Mouse (Mus musculus) kidney, embryonic 16.5 days (tissue): ENCODE results near the gene Plk5. TPM values are rescaled to one million over a fixed set of nuclear protein-coding genes. Genes with fewer than 3 reads are reported as not detected.
"Not testable (repeated sequence)": the region's sequence is repeated elsewhere in the genome, so short reads cannot be mapped to it uniquely, and the experiment has no call there.

Experiments used
- ATAC-seq: fragments of 200-750 bp; cut with Nextera tagmentation; 2 replicates; pipeline ENCODE4 v1.8.0; 2017; ENCODE audit warnings: moderate TSS enrichment; ENCODE audit not compliant: low FRiP score, low TSS enrichment
- H3K27ac ChIP-seq: fragments of 300-500 bp; sonication (generic); 2 replicates; pipeline ENCODE4 v1.5.1; 2014; ENCODE audit warnings: low read length
- H3K27me3 ChIP-seq: fragments of 300-500 bp; sonication (generic); 2 replicates; pipeline ENCODE4 v1.6.1; 2014; ENCODE audit warnings: low read length, control low read depth, mixed read lengths; ENCODE audit not compliant: insufficient read depth
- H3K36me3 ChIP-seq: fragments of 300-500 bp; sonication (generic); 2 replicates; pipeline ENCODE4 v1.6.1; 2014; ENCODE audit warnings: low read length, control low read depth, mixed read lengths; ENCODE audit not compliant: insufficient read depth
- H3K4me1 ChIP-seq: fragments of 300-500 bp; sonication (generic); 2 replicates; pipeline ENCODE4 v1.6.1; 2014; ENCODE audit warnings: low read length, control low read depth, mixed read lengths; ENCODE audit not compliant: insufficient read depth
- H3K4me2 ChIP-seq: fragments of 300-500 bp; sonication (generic); replicated peaks from 2 replicates; pipeline ENCODE4 v1.6.1; 2014; ENCODE audit warnings: low read depth, low read length
- H3K4me3 ChIP-seq: fragments of 300-500 bp; sonication (generic); 2 replicates; pipeline ENCODE4 v1.5.1; 2014; ENCODE audit warnings: mild to moderate bottlenecking, low read length
- H3K9ac ChIP-seq: fragments of 300-500 bp; sonication (generic); replicated peaks from 2 replicates; pipeline ENCODE4 v1.6.1; 2014; ENCODE audit warnings: low read length
- H3K9me3 ChIP-seq: fragments of 300-500 bp; sonication (generic); 2 replicates; pipeline ENCODE4 v1.6.1; 2016; ENCODE audit warnings: low read length, control low read depth
- WGBS: fragments of 180-500 bp; shearing (Covaris S2); extraction: QIAGEN DNeasy Blood & Tissue Kit; methylation state at CpG from one replicate; pipeline ENCODE4 v1.1.7; 2014; 5-methylcytosine and 5-hydroxymethylcytosine counted together
- polyA plus RNA-seq: library from polyadenylated mRNA; unstranded; fragments of >200 nt; fragmentation: Nextera tagmentation; extraction: Ambion mirVana; gene quantifications from 2 replicates; pipeline ENCODE4 v1.2.1, GENCODE M21; 2015

Gene Plk5
- polyA plus RNA-seq, 1 experiment from 2014 or later: 0.97 TPM

DNA sequence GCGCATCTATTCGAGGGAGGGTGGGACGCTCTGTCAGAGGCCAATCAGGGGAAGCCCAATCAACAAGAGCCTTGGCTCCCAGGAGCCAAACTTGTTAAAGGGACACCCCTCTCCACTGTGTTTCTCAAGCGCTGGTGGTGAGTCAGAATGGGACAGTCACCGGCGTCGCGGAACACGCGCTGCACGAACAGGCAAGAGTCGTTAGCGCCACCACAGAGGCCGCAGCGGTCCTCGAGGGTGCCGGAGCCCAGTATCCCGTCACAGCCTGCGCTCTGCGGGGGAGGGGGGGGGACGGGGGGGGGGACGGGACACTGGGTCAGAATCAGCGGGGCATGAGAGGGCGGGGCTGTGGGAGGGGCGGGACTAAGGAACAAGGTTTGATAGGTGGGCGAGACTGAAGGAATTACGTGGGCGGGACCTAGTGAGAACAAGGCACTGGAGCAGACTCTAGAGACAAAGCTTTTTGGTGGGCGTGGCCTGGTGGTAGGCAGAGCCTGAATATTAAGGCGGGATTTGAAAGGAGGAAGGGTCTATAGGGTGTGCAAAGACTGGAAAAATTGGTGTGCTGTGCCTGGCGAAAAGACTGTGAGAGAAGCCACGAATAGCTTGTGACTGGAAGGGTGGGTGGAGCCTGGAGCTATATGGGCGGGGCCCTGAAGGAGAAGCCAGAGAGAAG is 13.4 kb upstream of the Plk5 start:
- Histone ChIP-seq H3K4me1 (peaks cover 36% of the 10 kb centered on the region), H3K4me3 (peak overlapping the region; percentile 40), H3K27ac (no peak overlapping the region), H3K36me3 (no peaks in the 10 kb centered on the region), H3K9me3 (no peaks in the 10 kb centered on the region), H3K4me2 (peak overlapping the region; percentile 60), H3K27me3 (peaks cover 74% of the 10 kb centered on the region), H3K9ac (peak overlapping the region; percentile 7; the same call in 1 of the 2 replicates)
- ATAC-seq: peak; percentile 69
- WGBS: 1% methylated on average over 32 of the region's 33 CpGs

- H3K4me1 ChIP-seq: peaks cover 42% of the 10 kb centered on the region
Measured at GRCm38 (mm10) chr10:80343425-80343895, 12.8 kb upstream of the Plk5 start.

GRCm38 (mm10) chr10:80344131-80344661 is 12.1 kb upstream of the Plk5 start:
- Histone ChIP-seq H3K27ac (no peak overlapping the region), H3K9me3 (no peaks in the 10 kb centered on the region), H3K27me3 (peaks cover 88% of the 10 kb centered on the region), H3K4me2 (no peak overlapping the region), H3K4me3 (no peak overlapping the region), H3K36me3 (no peaks in the 10 kb centered on the region), H3K4me1 (peaks cover 48% of the 10 kb centered on the region), H3K9ac (no peak overlapping the region)
- 43% methylated on average over 9 of the region's 9 CpGs for WGBS
- ATAC-seq: no peak

More at GRCm38 (mm10) chr10:80343425-80343895, 12.8 kb upstream of the Plk5 start:
- Histone ChIP-seq H3K36me3 (no peaks in the 10 kb centered on the region), H3K4me2 (peak overlapping the region; percentile 60), H3K27me3 (peaks cover 80% of the 10 kb centered on the region), H3K9me3 (no peaks in the 10 kb centered on the region), H3K4me3 (peak overlapping the region; percentile 40), H3K9ac (peak overlapping the region; percentile 7; the same call in 1 of the 2 replicates), H3K27ac (no peak overlapping the region)
- peak; percentile 16 for ATAC-seq
- 27% methylated on average over 13 of the region's 13 CpGs for WGBS

GRCm38 (mm10) chr10:80345122-80345521 is 11.1 kb upstream of the Plk5 start:
- H3K27ac ChIP-seq: no peak overlapping the region
- peaks cover 48% of the 10 kb centered on the region for H3K4me1 ChIP-seq
- no peaks in the 10 kb centered on the region for H3K9me3 ChIP-seq
- H3K4me2 ChIP-seq: peak overlapping the region; percentile 24; the same call in 1 of the 2 replicates
- peak overlapping the region; percentile 17; the same call in 1 of the 2 replicates for H3K9ac ChIP-seq
- no peak overlapping the region for H3K4me3 ChIP-seq
- WGBS: under 1% methylated on average over 15 of the region's 16 CpGs
- H3K36me3 ChIP-seq: no peaks in the 10 kb centered on the region
- ATAC-seq: no peak
- H3K27me3 ChIP-seq: peaks cover 96% of the 10 kb centered on the region

DNA sequence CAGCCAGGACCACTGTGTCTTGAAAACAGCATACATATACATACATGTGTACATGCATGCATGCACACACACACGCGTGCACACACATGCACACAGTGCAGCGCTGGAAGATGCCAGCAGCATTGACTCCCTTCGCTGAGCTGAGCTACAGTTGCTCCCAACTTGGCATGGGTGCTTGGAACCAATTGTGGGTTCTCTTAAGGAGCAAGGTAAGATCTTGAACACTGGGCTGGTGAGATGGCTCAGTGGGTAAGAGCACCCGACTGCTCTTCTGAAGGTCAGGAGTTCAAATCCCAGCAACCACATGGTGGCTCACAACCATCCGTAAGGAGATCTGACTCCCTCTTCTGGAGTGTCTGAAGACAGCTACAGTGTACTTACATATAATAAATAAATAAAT is 10.3 kb upstream of the Plk5 start:
- H3K4me1 ChIP-seq: peaks cover 48% of the 10 kb centered on the region
- not testable (repeated sequence) for ATAC-seq, H3K9me3 ChIP-seq, H3K4me3 ChIP-seq, H3K9ac ChIP-seq, H3K4me2 ChIP-seq, H3K27ac ChIP-seq, H3K36me3 ChIP-seq
- H3K27me3 ChIP-seq: peaks cover 94% of the 10 kb centered on the region
- WGBS: 76% methylated on average over 5 of the region's 6 CpGs

DNA sequence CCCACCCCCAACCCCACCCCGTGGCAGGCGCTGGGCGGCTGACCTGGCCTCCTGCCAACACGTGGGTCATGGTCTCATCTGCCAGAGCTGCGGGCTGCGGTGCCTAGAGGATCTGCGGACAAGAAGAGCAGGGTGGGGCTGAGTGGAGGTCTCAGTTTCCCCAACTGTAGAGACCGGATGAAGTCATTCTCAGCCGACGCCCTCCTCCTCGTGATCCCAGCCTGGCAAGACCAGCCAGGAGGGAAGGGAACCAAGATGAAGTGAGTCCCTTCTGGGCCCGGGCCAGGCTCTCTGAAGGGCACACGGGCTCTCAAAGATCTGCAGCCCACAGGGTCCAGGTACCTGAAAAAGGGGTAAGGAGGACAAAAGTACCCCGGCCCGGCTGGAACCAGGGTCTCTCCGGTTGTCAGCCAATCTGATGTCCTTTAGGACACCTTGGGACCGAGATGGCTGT is 8.7 kb upstream of the Plk5 start:
- WGBS: 11% methylated on average over 17 of the region's 17 CpGs
- peak overlapping the region; percentile 51 for H3K4me2 ChIP-seq

DNA sequence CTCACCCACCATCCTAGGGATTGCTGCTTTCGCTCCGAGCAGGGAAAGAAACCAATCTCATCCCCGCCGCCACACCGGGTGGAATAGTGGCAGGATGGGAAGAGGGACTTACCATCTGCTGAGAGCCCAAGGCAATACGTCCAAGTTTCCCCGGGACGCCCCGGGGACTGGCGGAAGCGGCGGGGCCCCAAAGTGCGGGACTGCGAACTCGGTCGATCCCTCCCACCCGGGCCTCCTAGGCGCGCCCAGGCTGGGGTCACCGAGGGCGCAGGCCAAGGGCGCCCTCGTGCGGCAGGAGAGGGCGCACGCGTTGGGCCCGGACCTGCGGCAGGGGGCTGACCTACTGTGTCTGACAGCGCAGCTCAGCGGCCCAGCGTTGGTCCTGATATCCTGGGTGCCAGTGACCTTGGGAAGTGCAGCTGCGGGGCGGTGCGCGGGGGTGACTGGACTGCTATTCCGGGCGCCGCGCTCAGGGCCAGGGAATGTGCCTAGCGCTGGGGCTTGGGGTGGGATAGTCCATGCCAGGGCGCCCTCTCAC is 7.9 kb upstream of the Plk5 start, which contains the start of gene Adamtsl5:
Gene Adamtsl5, minus strand, starts transcription at position 169 of the 538 bp plus-strand sequence.
- peak; percentile 19; the same call in 1 of the 2 replicates for ATAC-seq
- no peaks in the 10 kb centered on the region for H3K9me3 ChIP-seq
- H3K36me3 ChIP-seq: no peaks in the 10 kb centered on the region
- H3K4me3 ChIP-seq: peak within 1 kb of the TSS; percentile 41
- H3K27me3 ChIP-seq: peaks cover 87% of the 10 kb centered on the region
- no peak within 1 kb of the TSS for H3K27ac ChIP-seq
- WGBS: under 1% methylated on average over 42 of the region's 42 CpGs
- peak within 1 kb of the TSS; percentile 51 for H3K4me2 ChIP-seq
- H3K9ac ChIP-seq: peak within 1 kb of the TSS; percentile 55
- H3K4me1 ChIP-seq: peaks cover 32% of the 10 kb centered on the region

More for the DNA sequence above, 8.7 kb upstream of the Plk5 start:
- Histone ChIP-seq H3K4me3 (peak overlapping the region; percentile 41), H3K27me3 (peaks cover 92% of the 10 kb centered on the region), H3K36me3 (no peaks in the 10 kb centered on the region), H3K9ac (peak overlapping the region; percentile 55), H3K4me1 (peaks cover 36% of the 10 kb centered on the region), H3K9me3 (no peaks in the 10 kb centered on the region), H3K27ac (no peak overlapping the region)
- ATAC-seq: no peak

DNA sequence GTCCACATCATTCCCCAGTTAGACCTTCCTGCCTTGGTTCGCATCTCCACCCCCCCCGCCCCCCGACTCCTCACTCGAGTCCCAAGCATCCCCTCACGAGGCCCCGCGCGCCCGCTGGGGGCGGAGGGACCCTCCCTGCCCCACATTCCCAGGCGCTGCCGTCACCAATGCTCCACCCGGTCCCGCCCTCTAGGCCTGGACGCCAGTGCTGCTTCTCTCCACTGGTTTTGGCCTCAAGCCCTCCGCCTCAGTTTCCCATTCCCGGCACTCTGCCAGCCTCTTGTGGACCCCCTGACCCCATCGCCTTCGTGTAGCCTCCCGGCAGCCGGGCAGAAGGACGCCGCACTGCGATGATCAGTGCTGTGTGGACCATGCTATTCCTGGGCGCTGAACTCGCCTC is 7.3 kb upstream of the Plk5 start:
- peaks cover 87% of the 10 kb centered on the region for H3K27me3 ChIP-seq
- peak overlapping the region; percentile 51 for H3K4me2 ChIP-seq
- H3K9me3 ChIP-seq: no peaks in the 10 kb centered on the region
- no peaks in the 10 kb centered on the region for H3K36me3 ChIP-seq
- H3K9ac ChIP-seq: no peak overlapping the region
- WGBS: 15% methylated on average over 26 of the region's 26 CpGs
- no peak for ATAC-seq
- H3K4me3 ChIP-seq: peak overlapping the region; percentile 41; the same call in 1 of the 2 replicates
- H3K27ac ChIP-seq: no peak overlapping the region
- peaks cover 26% of the 10 kb centered on the region for H3K4me1 ChIP-seq

GRCm38 (mm10) chr10:80350292-80350691 is 6.0 kb upstream of the Plk5 start:
- H3K4me2 ChIP-seq: no peak overlapping the region
- H3K9ac ChIP-seq: no peak overlapping the region
- WGBS: 3% methylated on average over 7 of the region's 7 CpGs
- peaks cover 89% of the 10 kb centered on the region for H3K27me3 ChIP-seq
- no peaks in the 10 kb centered on the region for H3K36me3 ChIP-seq
- peaks cover 19% of the 10 kb centered on the region for H3K4me1 ChIP-seq
- H3K9me3 ChIP-seq: no peaks in the 10 kb centered on the region
- H3K4me3 ChIP-seq: no peak overlapping the region
- H3K27ac ChIP-seq: no peak overlapping the region
- peak; percentile 75 for ATAC-seq
